Mouse (Mus musculus): Measurements from ENCODE around the gene Fblim1. TPM values are rescaled to one million over a fixed set of nuclear protein-coding genes. Genes with fewer than 3 reads are reported as not detected.

Gene Fblim1
- polyA plus RNA-seq, 1 experiment from 2014 or later, result 73.5 TPM

DNA sequence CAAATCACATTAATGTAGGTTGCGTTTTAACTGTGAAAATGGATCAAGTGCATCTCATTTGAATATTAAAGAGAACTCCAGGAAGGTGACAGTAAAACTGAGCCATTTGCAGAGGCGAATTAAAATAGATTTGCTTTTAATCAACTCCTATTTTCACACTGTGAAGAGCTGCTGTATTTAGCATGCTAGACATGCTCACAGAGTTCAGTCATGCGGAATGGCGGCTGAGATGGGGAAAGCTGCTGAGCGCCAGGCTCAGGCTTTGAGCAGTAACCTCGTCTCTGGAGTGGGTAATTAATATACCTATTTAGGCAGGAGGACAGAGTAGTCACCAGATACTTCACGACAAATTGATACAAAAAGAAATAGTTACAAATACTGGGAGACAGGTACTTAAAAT, 64.0 kb downstream of the Fblim1 start:
- no peak overlapping the region for H3K4me2 ChIP-seq
- H3K36me3 ChIP-seq, result no peaks in the 10 kb centered on the region
- no peaks in the 10 kb centered on the region for H3K27me3 ChIP-seq
- H3K9ac ChIP-seq, result no peak overlapping the region
- H3K9me3 ChIP-seq, result no peaks in the 10 kb centered on the region
- H3K27ac ChIP-seq, result no peak overlapping the region
- WGBS, result 61% methylated on average over 7 of the region's 7 CpGs
- ATAC-seq (ENCODE audit: borderline replicate concordance, extremely low read depth, low FRiP score, low TSS enrichment), result no peak
- peaks cover 11% of the 10 kb centered on the region for H3K4me1 ChIP-seq
- no peak overlapping the region for H3K4me3 ChIP-seq

DNA sequence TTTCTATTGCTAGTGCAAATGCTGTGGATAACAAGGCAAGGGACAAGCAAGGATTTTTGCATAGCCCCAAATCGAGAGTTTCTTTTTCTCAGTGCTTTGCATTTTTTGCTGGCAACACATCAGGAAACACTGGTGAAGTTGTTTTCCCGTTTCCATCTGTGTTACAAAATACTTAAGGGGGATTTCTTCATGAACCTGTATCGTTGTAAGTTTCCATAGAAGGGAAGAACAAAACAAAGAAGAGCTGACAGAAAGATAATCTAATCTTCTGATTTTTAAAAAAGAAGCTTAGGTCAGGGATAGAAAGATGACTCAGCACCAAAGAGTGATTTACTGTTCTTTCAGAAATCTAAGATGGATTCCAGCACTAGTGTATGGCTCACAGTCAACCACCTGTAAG, 65.1 kb downstream of the Fblim1 start:
- ATAC-seq (ENCODE audit: borderline replicate concordance, extremely low read depth, low FRiP score, low TSS enrichment), result no peak
- peaks cover 17% of the 10 kb centered on the region for H3K4me1 ChIP-seq
- no peaks in the 10 kb centered on the region for H3K36me3 ChIP-seq
- no peak overlapping the region for H3K4me3 ChIP-seq
- WGBS, result 62% methylated on average over 3 of the region's 3 CpGs
- no peak overlapping the region for H3K27ac ChIP-seq
- H3K27me3 ChIP-seq, result no peaks in the 10 kb centered on the region
- no peaks in the 10 kb centered on the region for H3K9me3 ChIP-seq
- no peak overlapping the region for H3K9ac ChIP-seq
- no peak overlapping the region for H3K4me2 ChIP-seq

DNA sequence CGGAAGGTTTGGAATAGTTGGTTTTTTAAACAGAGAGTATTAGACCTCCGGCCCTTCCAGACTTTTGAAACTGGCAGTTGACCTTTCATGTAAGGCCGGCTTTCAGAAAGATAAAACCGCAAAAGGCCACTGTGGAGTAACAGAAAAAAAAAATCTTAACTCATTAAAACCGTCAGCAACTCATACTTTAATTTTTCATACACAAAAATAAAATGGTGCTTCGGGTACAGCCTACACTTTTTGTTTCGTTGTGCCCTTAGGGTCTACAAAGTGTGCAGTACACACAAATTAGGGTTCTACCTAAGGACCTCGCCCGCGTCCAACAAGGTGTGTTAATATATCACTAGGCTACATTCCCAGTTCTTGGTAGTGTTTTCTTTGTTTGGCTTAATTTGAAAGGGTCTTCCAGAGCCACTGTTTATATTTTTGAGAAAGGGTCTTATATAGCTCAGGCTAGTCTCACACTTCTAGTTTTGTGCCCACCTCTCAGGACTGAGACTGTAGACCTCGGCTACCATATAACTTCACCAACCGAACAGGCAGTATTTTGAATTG, 66.6 kb downstream of the Fblim1 start:
- peak overlapping the region; percentile 99 for H3K27ac ChIP-seq
- 28% methylated on average over 12 of the region's 12 CpGs for WGBS
- peak overlapping the region; percentile 61 for H3K9ac ChIP-seq
- peaks cover 25% of the 10 kb centered on the region for H3K4me1 ChIP-seq
- no peaks in the 10 kb centered on the region for H3K27me3 ChIP-seq
- no peaks in the 10 kb centered on the region for H3K36me3 ChIP-seq
- H3K4me2 ChIP-seq, result peak overlapping the region; percentile 91
- ATAC-seq (ENCODE audit: borderline replicate concordance, extremely low read depth, low FRiP score, low TSS enrichment), result no peak
- peak overlapping the region; percentile 94 for H3K4me3 ChIP-seq
- H3K9me3 ChIP-seq, result no peaks in the 10 kb centered on the region

DNA sequence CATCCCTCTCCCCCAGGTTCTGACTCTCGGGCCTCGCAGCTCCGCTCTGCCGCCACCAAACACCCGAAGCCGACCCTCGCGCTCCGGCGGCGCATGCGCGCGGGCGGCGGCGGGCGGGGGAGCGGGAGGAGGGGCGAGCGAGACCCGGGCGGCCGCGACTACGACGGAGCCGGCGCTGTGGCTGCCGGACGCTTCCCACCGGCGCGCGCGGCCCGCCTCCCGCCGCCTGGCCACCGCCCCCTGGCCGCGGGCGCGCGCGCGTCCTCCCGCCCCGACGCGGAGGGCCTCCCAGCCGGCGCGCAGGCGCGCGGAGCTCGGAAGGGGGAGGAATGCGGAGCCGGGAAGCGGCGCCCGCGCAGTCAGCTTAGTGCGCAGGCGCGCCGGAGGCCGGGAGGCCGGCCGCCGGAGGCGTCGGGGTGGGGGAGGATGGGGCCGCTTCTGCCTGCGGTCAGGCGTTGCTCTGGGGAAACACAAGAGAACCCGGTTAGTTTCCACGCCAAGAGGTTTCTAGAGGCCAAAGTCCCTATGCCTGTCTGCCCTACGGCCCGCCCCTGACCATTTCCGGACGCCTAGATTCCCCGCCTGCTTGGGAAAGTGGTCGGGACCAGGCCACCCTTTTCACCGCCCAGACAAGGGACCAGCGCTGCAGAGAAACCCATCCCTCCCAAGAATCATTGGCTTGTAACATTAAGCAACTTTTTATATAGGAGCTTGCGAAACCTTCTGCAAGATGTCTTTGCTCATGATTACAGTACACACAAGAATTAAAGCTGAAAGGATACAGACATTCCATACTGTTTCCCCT, 67.3 kb downstream of the Fblim1 start, which contains the start of gene Spen:
Gene Spen (minus strand): TSS at position 190 of the 805 bp plus-strand sequence.
- under 1% methylated on average over 77 of the region's 88 CpGs for WGBS

DNA sequence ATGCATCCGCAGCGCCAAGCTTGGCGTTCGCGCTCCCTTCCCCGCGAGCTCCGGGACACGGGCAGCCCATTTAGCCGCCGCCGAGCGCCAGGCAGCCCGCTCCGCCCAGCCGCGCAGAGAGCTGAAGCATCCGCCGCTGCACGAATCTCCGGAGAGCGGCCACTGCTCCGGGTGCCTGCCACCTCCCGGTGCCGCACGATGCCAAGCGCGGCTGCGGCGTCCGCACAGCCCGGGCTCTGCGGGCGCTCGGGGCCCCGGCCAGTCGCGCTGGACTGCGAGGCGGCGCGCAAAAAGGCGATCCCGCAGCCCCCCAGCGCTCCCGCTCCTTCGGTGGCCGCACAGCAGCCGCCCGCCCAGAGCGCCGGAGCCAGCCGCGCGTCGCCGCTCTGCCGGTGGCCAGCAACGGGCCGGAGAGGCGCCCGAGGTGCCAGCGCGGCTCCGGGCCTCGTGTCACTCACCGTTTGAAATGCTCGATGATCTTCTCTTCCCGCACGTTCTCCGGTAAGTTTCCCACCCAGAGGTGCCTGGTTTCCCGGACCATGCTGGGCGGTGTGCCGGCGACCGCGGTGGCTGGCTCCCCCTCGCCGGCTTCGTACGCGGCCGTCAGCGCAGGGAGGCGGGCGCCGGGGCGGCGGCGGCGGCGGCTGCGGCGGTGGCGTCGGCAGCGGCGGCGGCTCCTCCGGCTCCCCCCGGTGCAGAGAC, 68.0 kb downstream of the Fblim1 start:
- H3K4me2 ChIP-seq, result peak overlapping the region; percentile 91
- peak; percentile 3; the same call in 1 of the 2 replicates for ATAC-seq (ENCODE audit: borderline replicate concordance, extremely low read depth, low FRiP score, low TSS enrichment)
- H3K9ac ChIP-seq, result peak overlapping the region; percentile 97
- H3K27ac ChIP-seq, result peak overlapping the region; percentile 99
- H3K4me3 ChIP-seq, result peak overlapping the region; percentile 94
- H3K4me1 ChIP-seq, result peaks cover 32% of the 10 kb centered on the region
- no peaks in the 10 kb centered on the region for H3K36me3 ChIP-seq
- under 1% methylated on average over 81 of the region's 101 CpGs for WGBS
- H3K27me3 ChIP-seq, result no peaks in the 10 kb centered on the region
- no peaks in the 10 kb centered on the region for H3K9me3 ChIP-seq

More for the DNA sequence above, 67.3 kb downstream of the Fblim1 start, which contains the start of gene Spen:
- Histone ChIP-seq H3K4me3 (peak within 1 kb of the TSS; percentile 94), H3K27ac (peak within 1 kb of the TSS; percentile 99), H3K9ac (peak within 1 kb of the TSS; percentile 97), H3K9me3 (no peaks in the 10 kb centered on the region), H3K4me1 (peaks cover 30% of the 10 kb centered on the region), H3K4me2 (peak within 1 kb of the TSS; percentile 91), H3K27me3 (no peaks in the 10 kb centered on the region), H3K36me3 (no peaks in the 10 kb centered on the region)
- peak; percentile 90 for ATAC-seq (ENCODE audit: borderline replicate concordance, extremely low read depth, low FRiP score, low TSS enrichment)

DNA sequence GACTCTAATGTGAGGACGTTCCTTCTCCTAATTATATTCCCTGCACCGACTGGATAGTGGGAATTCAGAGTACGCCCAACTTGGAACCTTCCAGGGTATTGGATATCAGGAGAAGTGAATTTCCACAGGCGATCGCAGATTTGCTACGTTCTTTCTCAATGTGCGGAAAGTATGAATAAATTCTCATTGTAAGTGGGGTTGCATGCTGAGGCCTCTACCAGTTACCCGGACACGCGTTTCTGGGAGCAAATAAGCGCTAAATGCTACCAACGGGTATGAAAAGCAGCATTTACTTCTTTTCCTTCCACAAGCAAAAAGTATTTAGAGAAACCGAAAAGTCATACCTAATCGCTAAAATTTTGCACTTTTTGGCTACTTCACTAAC, 68.7 kb downstream of the Fblim1 start:
- H3K4me1 ChIP-seq, result peaks cover 32% of the 10 kb centered on the region
- peak overlapping the region; percentile 97 for H3K9ac ChIP-seq
- H3K4me3 ChIP-seq, result peak overlapping the region; percentile 94
- no peak for ATAC-seq (ENCODE audit: borderline replicate concordance, extremely low read depth, low FRiP score, low TSS enrichment)
- under 1% methylated on average over 14 of the region's 14 CpGs for WGBS
- H3K9me3 ChIP-seq, result no peaks in the 10 kb centered on the region
- H3K4me2 ChIP-seq, result peak overlapping the region; percentile 91
- no peaks in the 10 kb centered on the region for H3K27me3 ChIP-seq
- H3K36me3 ChIP-seq, result no peaks in the 10 kb centered on the region
- H3K27ac ChIP-seq, result peak overlapping the region; percentile 99

DNA sequence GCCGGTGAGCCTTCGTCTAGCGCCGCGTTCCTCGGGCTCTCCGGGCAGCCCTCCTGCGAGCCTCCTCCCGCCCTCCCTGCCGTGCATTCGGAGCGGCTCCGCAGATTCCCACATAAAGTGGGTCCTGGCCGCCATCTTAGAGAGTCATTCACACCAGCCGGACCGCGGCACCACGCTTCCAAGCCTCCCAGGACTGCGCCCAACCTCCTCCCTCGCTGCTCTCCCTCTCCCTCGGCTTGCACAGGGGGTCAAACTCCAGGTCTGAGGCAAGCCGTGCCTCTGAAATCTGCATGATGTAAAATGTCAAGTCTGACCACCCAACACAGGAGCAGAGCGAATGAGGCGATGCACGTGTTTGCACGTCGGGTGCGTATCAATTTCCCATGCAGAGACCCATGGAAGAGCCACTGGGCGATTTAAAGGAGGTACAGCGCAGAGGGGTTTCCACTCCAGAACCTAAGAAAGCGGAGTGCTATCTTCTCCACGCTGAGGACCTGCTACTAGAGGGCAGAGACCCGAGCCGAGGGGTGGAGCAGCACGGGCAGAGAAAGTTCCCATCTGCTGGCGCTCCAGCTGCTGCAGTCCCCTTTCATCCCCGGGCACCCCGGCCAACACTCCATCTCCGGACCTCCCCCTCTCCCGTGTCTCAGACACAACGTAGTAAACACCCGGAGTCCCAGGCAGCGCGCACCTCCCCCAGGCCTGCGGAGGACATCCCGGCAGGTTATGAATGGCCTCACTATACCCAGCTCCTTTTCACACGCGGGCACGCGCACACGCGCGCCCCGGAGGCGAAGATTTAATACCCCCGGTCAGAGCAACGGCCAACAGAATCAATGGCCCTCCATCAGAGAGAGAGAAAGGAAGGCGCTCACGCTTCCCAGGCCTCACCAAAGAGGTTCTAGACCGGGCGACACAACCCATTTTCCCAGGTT, 69.3 kb downstream of the Fblim1 start:
- Histone ChIP-seq H3K4me1 (peaks cover 32% of the 10 kb centered on the region), H3K4me3 (peak overlapping the region; percentile 94), H3K27ac (peak overlapping the region; percentile 99), H3K9ac (peak overlapping the region; percentile 97), H3K27me3 (no peaks in the 10 kb centered on the region), H3K36me3 (no peaks in the 10 kb centered on the region), H3K9me3 (no peaks in the 10 kb centered on the region), H3K4me2 (peak overlapping the region; percentile 91)
- under 1% methylated on average over 61 of the region's 61 CpGs for WGBS
- peak; percentile 25; the same call in 1 of the 2 replicates for ATAC-seq (ENCODE audit: borderline replicate concordance, extremely low read depth, low FRiP score, low TSS enrichment)

DNA sequence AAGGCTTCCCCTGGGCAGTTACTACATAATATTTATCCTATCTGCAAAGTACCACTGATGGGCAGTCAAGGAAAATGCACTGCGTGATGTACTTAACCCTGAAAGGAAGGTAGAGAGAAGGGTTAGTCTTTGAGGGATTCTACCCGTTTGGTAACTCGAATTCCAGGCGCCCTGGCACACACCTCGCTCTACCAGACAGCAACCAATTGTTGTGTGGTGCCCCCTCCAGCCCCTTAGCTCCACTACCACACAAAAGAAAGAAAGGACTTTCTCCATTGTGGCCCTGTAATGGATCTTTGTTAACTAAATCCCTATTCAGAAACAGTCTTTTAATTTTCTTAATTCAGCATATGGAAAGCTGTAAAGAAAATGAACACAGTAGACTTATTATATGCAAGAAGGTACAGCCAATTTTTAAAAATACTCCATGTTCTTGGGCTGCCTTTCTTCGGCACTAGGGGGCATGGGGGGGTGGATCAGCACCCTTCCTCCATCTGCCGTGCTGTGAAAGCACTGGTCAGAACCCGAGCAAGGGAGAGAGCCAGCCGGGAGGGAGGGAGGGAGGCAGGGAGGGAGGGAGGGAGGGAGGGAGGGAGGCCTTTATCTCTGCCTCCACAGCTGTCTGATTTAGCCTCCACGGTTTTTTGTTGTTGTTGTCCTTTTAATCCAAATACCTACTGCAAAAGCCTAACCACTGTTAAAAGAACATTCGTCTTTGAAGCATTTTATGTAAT, 70.8 kb downstream of the Fblim1 start:
- 30% methylated on average over 10 of the region's 11 CpGs for WGBS
- Histone ChIP-seq H3K27me3 (no peaks in the 10 kb centered on the region), H3K4me1 (peaks cover 32% of the 10 kb centered on the region), H3K36me3 (no peaks in the 10 kb centered on the region), H3K4me3 (peak overlapping the region; percentile 94; the same call in 1 of the 2 replicates), H3K4me2 (peak overlapping the region; percentile 91), H3K9me3 (no peaks in the 10 kb centered on the region), H3K9ac (no peak overlapping the region), H3K27ac (peak overlapping the region; percentile 35; the same call in 1 of the 2 replicates)
- no peak for ATAC-seq (ENCODE audit: borderline replicate concordance, extremely low read depth, low FRiP score, low TSS enrichment)

DNA sequence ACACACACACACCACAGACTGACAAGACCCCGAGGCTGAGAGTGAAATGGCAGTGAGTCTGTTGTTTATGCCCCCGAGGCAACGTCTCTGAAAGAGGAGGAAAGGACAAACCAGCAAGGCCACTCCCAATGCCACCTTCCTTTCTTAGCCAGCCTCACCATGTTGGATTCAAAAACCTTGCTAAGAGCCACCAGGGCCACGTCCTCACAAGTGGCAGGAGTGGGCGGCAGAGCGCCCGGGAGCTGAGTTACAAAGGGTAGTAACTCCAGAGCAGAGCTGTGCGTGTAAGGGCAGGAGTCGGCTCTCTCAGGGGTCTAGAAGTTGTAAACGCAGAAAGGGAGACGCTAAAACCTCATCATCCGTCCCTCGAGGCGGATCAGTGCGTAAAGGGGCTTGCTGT, 74.9 kb downstream of the Fblim1 start:
- Histone ChIP-seq H3K4me2 (no peak overlapping the region), H3K27ac (no peak overlapping the region), H3K4me1 (peaks cover 33% of the 10 kb centered on the region), H3K36me3 (no peaks in the 10 kb centered on the region), H3K4me3 (no peak overlapping the region), H3K9ac (no peak overlapping the region), H3K27me3 (no peaks in the 10 kb centered on the region), H3K9me3 (no peaks in the 10 kb centered on the region)
- no peak for ATAC-seq (ENCODE audit: borderline replicate concordance, extremely low read depth, low FRiP score, low TSS enrichment)
- WGBS, result 75% methylated on average over 15 of the region's 15 CpGs

DNA sequence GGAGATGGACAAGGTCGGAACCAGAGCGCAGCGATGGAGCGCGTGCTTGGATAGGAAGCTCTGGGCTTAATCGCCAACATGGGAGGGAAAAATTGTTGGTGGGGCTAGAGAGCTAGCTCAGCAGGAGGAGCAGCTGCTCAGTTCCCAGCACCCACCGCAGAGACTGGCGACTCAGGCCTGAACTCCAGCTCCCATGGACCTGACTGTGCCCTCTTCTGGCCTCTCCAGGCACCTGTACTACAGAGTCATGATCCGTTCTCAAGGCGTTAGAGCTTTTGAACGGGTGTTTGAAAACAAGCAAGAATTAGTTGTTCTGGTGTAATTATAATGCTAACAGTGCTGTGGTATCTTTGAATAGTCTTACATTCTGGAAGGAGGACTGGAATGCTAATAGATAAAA, 77.0 kb downstream of the Fblim1 start:
- no peak overlapping the region for H3K4me3 ChIP-seq
- no peaks in the 10 kb centered on the region for H3K36me3 ChIP-seq
- no peaks in the 10 kb centered on the region for H3K27me3 ChIP-seq
- no peak overlapping the region for H3K4me2 ChIP-seq
- no peak overlapping the region for H3K9ac ChIP-seq
- H3K4me1 ChIP-seq, result peaks cover 23% of the 10 kb centered on the region
- 87% methylated on average over 11 of the region's 11 CpGs for WGBS
- H3K27ac ChIP-seq, result no peak overlapping the region
- ATAC-seq (ENCODE audit: borderline replicate concordance, extremely low read depth, low FRiP score, low TSS enrichment), result no peak
- H3K9me3 ChIP-seq, result no peaks in the 10 kb centered on the region

All from lung, embryonic 15.5 days (tissue).